24 mouse cellular contexts compared by ENCODE assay signal in the genomic region with DNA sequence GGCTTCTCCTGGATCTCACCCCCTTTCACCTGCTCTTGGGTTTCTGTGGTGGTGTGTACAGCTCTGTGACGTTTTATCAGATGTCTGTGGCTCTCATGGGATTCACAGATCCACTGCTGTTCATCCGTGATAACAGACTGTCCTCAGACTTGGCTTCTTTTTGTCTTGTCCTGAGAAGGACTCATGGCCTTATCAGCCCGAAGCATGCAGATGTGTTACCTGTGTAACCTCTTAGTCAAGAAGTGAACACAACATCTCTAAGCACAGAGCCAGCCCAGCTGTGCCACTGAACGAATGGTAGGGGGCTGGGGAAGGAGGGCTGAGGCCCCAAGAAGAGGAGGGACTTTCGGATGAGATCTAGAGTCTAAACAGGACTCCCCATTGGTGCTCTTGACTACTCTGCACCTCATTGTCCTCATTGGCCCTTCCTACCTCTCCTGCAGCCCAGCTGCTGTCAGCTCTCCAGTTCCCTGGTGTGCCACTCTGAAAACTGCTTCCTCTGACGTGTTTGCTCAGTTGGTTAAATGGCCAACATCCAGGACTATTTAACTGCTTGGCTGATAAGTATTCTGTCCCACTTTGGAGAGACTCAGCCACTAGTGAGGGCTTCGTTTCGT. TPM values are rescaled to one million over a fixed set of nuclear protein-coding genes. Genes with fewer than 3 reads are reported as not detected.
DNase-seq lines count a peak whose midpoint lies in the region; ATAC-seq and TF ChIP-seq lines count a peak whose summit lies in the region.
"Had no signal": no experiment of that assay in that cellular context is flagged by ENCODE, and none has a peak within 500 bp of the region (broad histone marks: within the 10 kb centered on the region; RNA-seq: fewer than 3 reads in every experiment).

No protein-coding gene starts in this region.

- no peak for TF ChIP-seq CTCF in G1E (IDR thresholded peaks at IDR 0.05; ENCODE audit: low read depth, low read length)
- TF ChIP-seq CTCF in liver, embryonic 14.5 days (IDR thresholded peaks at IDR 0.05; ENCODE audit: low read depth) = no peak

- peak; percentile 92 for DNase-seq in heart, embryonic 10.5 days (ENCODE audit: low spot score)
- no peak for DNase-seq in heart, adult 18-20 months
- peak; percentile 92 for DNase-seq in G1E (ENCODE audit: low spot score)
- peak; percentile 63 to 73 (median 70) for DNase-seq in liver, embryonic 14.5 days (ENCODE audit: low read depth in 3 of 3, low spot score in 3 of 3)
- no peak for DNase-seq in yolk sac, embryonic 10.5 days (ENCODE audit: low spot score)
- no peak for DNase-seq in right cerebral cortex, postnatal 4 days
- no peak for DNase-seq in adipocyte (ENCODE audit: low spot score)
- DNase-seq: adrenal gland, adult 8-10 months; cerebellum, adult 11-12 months; cerebellum, postnatal 25 days; gastrocnemius, postnatal 14 days; heart, postnatal 4 days; right cerebral cortex, adult 18-20 months had no signal

- 62% methylated on average over 8 of the region's 8 CpGs for WGBS in heart, embryonic 10.5 days
- 20% methylated on average over 8 of the region's 8 CpGs for WGBS in liver, embryonic 14.5 days (ENCODE audit: insufficient replicate concordance)

- no peaks in the 10 kb centered on the region for H3K36me3 ChIP-seq in heart, embryonic 10.5 days
- peaks cover 14% of the 10 kb centered on the region for H3K36me3 ChIP-seq in G1E (replicated peaks)
- no peaks in the 10 kb centered on the region for H3K36me3 ChIP-seq in liver, embryonic 14.5 days (replicated peaks; ENCODE audit: control insufficient read depth, insufficient read depth, low read depth)
- H3K36me3 ChIP-seq: embryonic facial prominence, embryonic 15.5 days; hindbrain, embryonic 15.5 days; intestine, embryonic 15.5 days; kidney, embryonic 15.5 days; limb, embryonic 15.5 days; midbrain, embryonic 13.5 days; neural tube, embryonic 12.5 days had no signal

- H3K9ac ChIP-seq in liver, embryonic 14.5 days (replicated peaks) = no peak overlapping the region
- H3K9ac ChIP-seq: embryonic facial prominence, embryonic 15.5 days; forebrain, embryonic 13.5 days; hindbrain, embryonic 15.5 days; intestine, embryonic 15.5 days; kidney, embryonic 15.5 days; limb, embryonic 15.5 days; midbrain, embryonic 13.5 days; neural tube, embryonic 12.5 days had no signal

- no peak overlapping the region for H3K4me3 ChIP-seq in heart, embryonic 10.5 days
- H3K4me3 ChIP-seq in G1E (ENCODE audit: low read depth, low read length) = peak overlapping the region; percentile 61; the same call in 1 of the 2 replicates
- H3K4me3 ChIP-seq in liver, embryonic 14.5 days (ENCODE audit: insufficient read depth in 1 of 2, low read depth in 2 of 2, low read length in 2 of 2) = no peak overlapping the region
- H3K4me3 ChIP-seq: embryonic facial prominence, embryonic 15.5 days; forebrain, embryonic 13.5 days; hindbrain, embryonic 15.5 days; intestine, embryonic 15.5 days; kidney, embryonic 15.5 days; limb, embryonic 15.5 days; midbrain, embryonic 13.5 days; neural tube, embryonic 12.5 days had no signal

- peak; percentile 87 for TF ChIP-seq EP300 in liver, embryonic 14.5 days (IDR thresholded peaks at IDR 0.05; ENCODE audit: low read depth)

- H3K4me1 ChIP-seq in heart, embryonic 10.5 days = peaks cover 26% of the 10 kb centered on the region
- peaks cover 90% of the 10 kb centered on the region for H3K4me1 ChIP-seq in G1E (ENCODE audit: insufficient read depth, low read depth, low read length)
- peaks cover 29 to 39% of the 10 kb centered on the region in 2 experiments for H3K4me1 ChIP-seq in liver, embryonic 14.5 days (replicated peaks; ENCODE audit: control insufficient read depth in 2 of 2, insufficient read depth in 2 of 2, low read length in 1 of 2)

- peaks cover 16% of the 10 kb centered on the region; the same call in 1 of the 2 replicates for H3K27me3 ChIP-seq in heart, embryonic 10.5 days (ENCODE audit: insufficient read depth, poor library complexity, severe bottlenecking)
- H3K27me3 ChIP-seq in G1E (ENCODE audit: insufficient read depth, low read length) = peaks cover 3% of the 10 kb centered on the region; the same call in 1 of the 2 replicates
- no peaks in the 10 kb centered on the region; the same call in 1 of the 2 replicates for H3K27me3 ChIP-seq in liver, embryonic 14.5 days (ENCODE audit: control insufficient read depth, insufficient read depth, low read length)
- H3K27me3 ChIP-seq: embryonic facial prominence, embryonic 15.5 days; hindbrain, embryonic 15.5 days; intestine, embryonic 15.5 days; limb, embryonic 15.5 days had no signal

- no peaks in the 10 kb centered on the region for H3K9me3 ChIP-seq in heart, embryonic 10.5 days
- no peaks in the 10 kb centered on the region for H3K9me3 ChIP-seq in G1E (replicated peaks)
- no peaks in the 10 kb centered on the region for H3K9me3 ChIP-seq in liver, embryonic 14.5 days (ENCODE audit: control insufficient read depth, low read length)
- H3K9me3 ChIP-seq: embryonic facial prominence, embryonic 15.5 days; forebrain, embryonic 13.5 days; hindbrain, embryonic 15.5 days; intestine, embryonic 15.5 days; kidney, embryonic 15.5 days; limb, embryonic 15.5 days; midbrain, embryonic 13.5 days; neural tube, embryonic 12.5 days had no signal

- peak overlapping the region; percentile 17 for H3K4me2 ChIP-seq in liver, embryonic 14.5 days (ENCODE audit: low read depth)
- H3K4me2 ChIP-seq: embryonic facial prominence, embryonic 15.5 days; forebrain, embryonic 13.5 days; hindbrain, embryonic 15.5 days; intestine, embryonic 15.5 days; kidney, embryonic 15.5 days; limb, embryonic 15.5 days; midbrain, embryonic 13.5 days; neural tube, embryonic 12.5 days had no signal

- ATAC-seq in G1E (ENCODE audit: extremely low read depth, insufficient number of reproducible peaks, low FRiP score, poor library complexity, severe bottlenecking) = peak; percentile 86
- peak; percentile 33 for ATAC-seq in common myeloid progenitor, adult 5-6 weeks (replicated peaks; ENCODE audit: low read depth, poor library complexity, severe bottlenecking)
- ATAC-seq in liver, embryonic 14.5 days (ENCODE audit: insufficient read depth) = peak; percentile 86
- ATAC-seq: forebrain, embryonic 13.5 days; intestine, embryonic 15.5 days; lung, postnatal 0 days; midbrain, embryonic 13.5 days had no signal

- H3K27ac ChIP-seq in heart, embryonic 10.5 days = no peak overlapping the region
- no peak overlapping the region for H3K27ac ChIP-seq in liver, embryonic 14.5 days
- H3K27ac ChIP-seq: embryonic facial prominence, embryonic 15.5 days; forebrain, embryonic 13.5 days; hindbrain, embryonic 15.5 days; intestine, embryonic 15.5 days; kidney, embryonic 15.5 days; limb, embryonic 15.5 days; midbrain, embryonic 13.5 days; neural tube, embryonic 12.5 days had no signal

RNA-seq across cellular contexts. Expression of a gene that starts 1.8 kb away (rescaled TPM):
- polyA plus RNA-seq in heart, embryonic 10.5 days (2016; fragmentation: Nextera tagmentation; extraction: Ambion mirVana) = 0.55 and 1.1 TPM in 2 replicates
- not detected for total RNA-seq in heart, adult 18-20 months (2021)
- total RNA-seq in G1E (2014; fragmentation: Nextera tagmentation) = 9.3 and 14.8 TPM in 2 replicates
- 2.8 and 3.5 TPM in 2 replicates for total RNA-seq in G1E (2017)
- polyA plus RNA-seq in G1E (2012) = 0.38 and 0.41 TPM in 2 replicates
- total RNA-seq in common myeloid progenitor, adult 5-6 weeks (2017) = 1.6 TPM in 1 of 2 replicates, not detected in the other
- polyA plus RNA-seq in liver, embryonic 14.5 days (2012; rRNA removed) = 0.11 and 0.18 TPM in 2 replicates
- polyA plus RNA-seq in liver, embryonic 14.5 days (2014; fragmentation: Nextera tagmentation; extraction: Ambion mirVana) = 0.24 and 0.32 TPM in 2 replicates
- total RNA-seq: gastrocnemius, postnatal 14 days; heart, postnatal 4 days had no signal

RNA-seq across cellular contexts. Expression of a gene that starts 2.2 kb away (rescaled TPM):
- polyA plus RNA-seq in heart, embryonic 10.5 days (2016; fragmentation: Nextera tagmentation; extraction: Ambion mirVana) = 3.2 and 4.7 TPM in 2 replicates
- total RNA-seq in heart, adult 18-20 months (2021) = not detected
- total RNA-seq in G1E (2014; fragmentation: Nextera tagmentation) = 5.6 and 7.9 TPM in 2 replicates
- 15.4 and 22.3 TPM in 2 replicates for total RNA-seq in G1E (2017)
- 1.4 and 1.8 TPM in 2 replicates for polyA plus RNA-seq in G1E (2012)
- total RNA-seq in common myeloid progenitor, adult 5-6 weeks (2017) = 2.5 and 6.6 TPM in 2 replicates
- 1.3 and 2.2 TPM in 2 replicates for polyA plus RNA-seq in liver, embryonic 14.5 days (2012; rRNA removed)
- 2.0 and 2.5 TPM in 2 replicates for polyA plus RNA-seq in liver, embryonic 14.5 days (2014; fragmentation: Nextera tagmentation; extraction: Ambion mirVana)
- total RNA-seq: gastrocnemius, postnatal 14 days; left cerebral cortex, postnatal 36 days had no signal

Comparison
In these comparisons a context has a peak if more than half of its experiments do, and no peak if none do; other contexts are left out.
1. DNase-seq: peak in heart, embryonic 10.5 days (single experiment), G1E (single experiment) and liver, embryonic 14.5 days (3 of 3); none in heart, adult 18-20 months (0 of 2), yolk sac, embryonic 10.5 days (single experiment), right cerebral cortex, postnatal 4 days (single experiment) and adipocyte (single experiment).
2. ATAC-seq: peak in every context shown above with its lines; median percentile 86 in G1E; 86 in liver, embryonic 14.5 days; 33 in common myeloid progenitor, adult 5-6 weeks.